Mouse (Mus musculus) spleen, embryonic (tissue): ENCODE measurements at regions not wholly inside any gene's neighbourhood (a gene's known extent, or its start where the extent isn't known, plus 50 kb on each side); places are given as distances from the start of the nearest gene placed in this dataset.

Source experiments
- CTCF ChIA-PET: fragments of 350-600 bp; sonication (Branson Sonifier 250); formaldehyde crosslinking; loops from one replicate; lab custom pipeline; 2022; lab: Charles Lee

DNA sequence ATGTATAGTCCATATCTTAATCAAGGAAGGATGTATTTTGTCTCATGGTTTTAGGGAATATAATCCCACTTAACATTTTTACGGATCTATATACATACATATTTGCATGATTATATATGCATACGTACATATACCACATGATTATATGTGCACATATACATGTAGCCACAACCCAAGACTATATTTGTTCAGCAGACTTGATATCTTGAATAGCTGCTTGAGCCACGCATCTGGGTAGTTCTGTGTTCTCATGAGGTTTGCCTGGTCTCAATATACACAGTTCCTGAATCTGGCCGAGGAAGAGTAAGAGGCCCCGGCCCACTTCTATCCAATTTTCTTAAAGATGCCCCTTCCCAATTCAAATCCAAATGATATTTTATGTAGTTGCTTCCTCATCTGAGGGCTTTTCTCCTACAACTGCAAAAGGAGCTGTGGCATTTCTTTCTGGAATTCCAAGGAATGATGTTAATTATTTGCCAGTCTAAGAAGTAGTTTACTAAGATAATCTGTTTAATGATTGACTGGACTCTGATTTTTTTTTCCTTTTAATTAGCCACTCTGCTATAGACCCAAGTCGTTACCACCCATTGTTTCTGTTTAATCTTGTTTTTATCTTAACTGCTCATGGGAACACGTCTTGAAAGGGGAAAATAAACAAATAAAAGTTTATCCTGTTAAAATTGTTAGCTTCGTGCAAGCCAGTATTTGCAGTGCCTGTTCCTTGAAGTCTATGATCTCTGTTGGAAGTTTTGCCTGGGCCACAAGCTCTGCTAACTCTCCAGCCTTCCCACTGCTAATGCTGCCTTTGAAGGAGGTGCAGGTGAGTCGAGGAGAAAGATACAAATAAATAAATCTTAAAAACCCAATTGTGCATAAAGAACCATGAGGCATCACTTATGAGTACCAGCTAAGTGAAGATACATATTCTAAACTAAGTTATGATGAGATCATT is 112.9 kb upstream of the Kitl start:
- CTCF ChIA-PET = no interaction called here

- CTCF ChIA-PET = no interaction called here
These were observed 114.2 kb upstream of the Kitl start for GRCm38 (mm10) chr10:99900955-99901835.

DNA sequence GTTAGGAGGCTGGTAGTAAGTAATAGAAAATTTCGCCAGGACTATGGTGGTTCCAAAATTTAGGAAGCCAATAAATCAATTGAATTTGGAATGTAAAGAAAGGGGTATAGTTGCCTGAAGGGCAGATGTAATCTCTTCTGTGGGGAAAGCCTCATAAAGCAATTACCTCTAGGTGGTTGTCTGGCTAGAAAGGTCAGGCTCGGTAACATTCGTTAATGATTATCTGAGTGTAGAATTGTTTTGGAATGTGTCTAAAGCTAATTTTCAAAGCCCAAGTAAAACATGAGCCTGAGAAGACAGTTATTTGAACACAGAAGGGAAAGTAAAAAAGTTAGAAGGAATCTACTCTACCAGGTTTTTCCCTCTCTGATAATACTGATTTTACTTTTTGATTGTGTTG is 121.4 kb upstream of the Kitl start:
- CTCF ChIA-PET = no interaction called here

- CTCF ChIA-PET = no interaction called here
These were observed 123.5 kb upstream of the Kitl start for GRCm38 (mm10) chr10:99891899-99892298.

DNA sequence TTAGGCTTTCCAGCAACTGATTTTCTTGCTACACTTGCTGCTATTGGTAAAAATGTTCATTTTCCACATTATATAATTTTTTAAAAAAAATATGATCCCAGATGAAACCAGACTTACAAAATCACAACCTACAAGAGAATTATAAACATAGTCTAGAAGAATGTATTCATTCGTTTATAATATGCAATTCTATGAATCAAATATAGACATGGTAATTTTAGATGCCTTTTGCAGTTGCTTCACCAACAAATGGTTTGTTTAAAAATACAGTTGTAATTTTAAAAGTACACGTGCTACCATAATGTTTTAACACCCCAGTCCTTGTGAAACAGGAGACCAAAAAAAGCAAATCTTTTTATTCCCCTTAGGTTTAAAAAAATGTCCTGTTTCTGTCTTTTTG is 122.4 kb upstream of the Csl start:
- CTCF ChIA-PET = no interaction called here

DNA sequence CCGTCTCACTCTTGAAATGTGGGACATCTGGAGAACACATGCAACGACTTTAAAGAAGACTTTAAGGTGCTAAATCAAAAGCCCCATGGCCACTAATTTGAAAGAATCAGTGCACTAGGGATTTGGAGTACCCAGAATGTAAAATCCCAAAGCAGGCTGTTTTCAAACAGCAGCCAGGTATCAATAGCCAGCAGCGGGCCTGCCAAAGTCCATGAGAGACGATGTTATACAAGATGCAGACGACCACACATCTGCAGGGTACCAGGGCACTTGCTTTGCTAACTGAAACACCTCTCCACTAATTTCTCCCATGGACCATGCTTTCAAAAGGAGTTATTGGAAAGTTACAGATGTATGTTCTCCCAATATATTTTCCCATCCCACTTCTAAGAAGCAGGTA is 119.9 kb upstream of the Csl start:
- CTCF ChIA-PET = no interaction called here

DNA sequence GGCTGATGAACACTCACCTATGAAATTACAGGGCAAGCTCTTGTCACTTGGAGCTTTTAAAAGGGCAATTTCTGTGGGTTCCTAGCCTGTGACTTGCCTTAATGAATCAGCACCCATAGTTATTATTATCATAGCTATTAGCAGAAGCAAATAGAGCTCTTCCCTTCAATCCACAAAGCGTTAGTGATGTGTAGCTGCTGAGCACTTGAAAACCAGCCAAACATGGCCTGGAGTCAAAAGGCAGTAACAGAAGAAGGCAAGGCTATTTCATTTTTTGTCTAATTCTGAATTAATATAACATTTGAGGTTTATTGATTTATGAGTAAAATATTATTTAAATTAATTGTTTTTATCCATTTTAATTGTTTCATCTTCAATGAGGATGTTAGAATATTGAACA is 105.3 kb upstream of the Csl start:
- CTCF ChIA-PET = no interaction called here

DNA sequence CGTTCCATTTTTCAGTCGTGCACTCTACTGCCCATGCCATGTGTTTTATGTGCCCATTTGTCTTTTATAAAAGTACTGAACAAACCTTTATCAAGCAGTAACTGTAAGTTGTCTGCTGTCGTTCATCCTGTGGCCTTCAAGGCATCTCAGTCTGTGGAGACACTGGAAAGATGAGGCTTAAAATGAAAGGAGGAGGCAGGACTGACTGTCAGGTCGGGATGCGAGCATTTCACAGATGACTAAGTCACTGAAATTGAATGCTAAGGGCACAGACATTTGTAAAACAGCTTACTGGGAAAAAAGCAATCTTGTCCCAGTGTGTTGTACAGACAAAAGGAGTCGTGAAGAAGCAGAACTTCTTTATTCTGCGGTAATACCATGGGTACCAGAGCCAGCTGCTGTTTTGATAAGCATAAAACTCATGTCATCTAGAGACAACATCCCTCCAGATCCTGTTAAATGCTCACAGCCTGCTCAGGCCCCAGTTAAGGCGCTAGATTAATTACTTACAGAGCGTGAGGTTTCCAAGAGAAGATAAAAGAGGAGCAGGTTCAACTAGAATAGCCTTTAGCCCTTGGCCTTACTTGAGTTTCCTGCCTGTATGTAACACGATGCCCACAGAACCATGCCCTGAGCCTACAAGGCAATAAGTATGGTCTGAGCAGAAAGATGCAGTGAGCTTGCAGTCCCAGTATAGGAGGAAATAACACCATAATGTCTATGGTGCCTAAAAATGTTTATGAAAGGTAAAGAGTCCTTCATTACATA is 101.0 kb upstream of the Csl start:
- CTCF ChIA-PET = no interaction called here

GRCm38 (mm10) chr10:99844110-99844509 is 84.7 kb upstream of the Csl start:
- CTCF ChIA-PET = no interaction called here

GRCm38 (mm10) chr10:99841167-99841843 is 81.8 kb upstream of the Csl start:
- CTCF ChIA-PET = no interaction called here

- CTCF ChIA-PET = interaction anchor here (0.6 kb wide), 1 partner anchor 1251 kb away, joined by 3 read pairs; no protein-coding TSS in a partner anchor
These were observed 80.9 kb upstream of the Csl start for GRCm38 (mm10) chr10:99840179-99840876.

- CTCF ChIA-PET = no interaction called here
These were observed 77.5 kb upstream of the Csl start for GRCm38 (mm10) chr10:99836835-99837412.

DNA sequence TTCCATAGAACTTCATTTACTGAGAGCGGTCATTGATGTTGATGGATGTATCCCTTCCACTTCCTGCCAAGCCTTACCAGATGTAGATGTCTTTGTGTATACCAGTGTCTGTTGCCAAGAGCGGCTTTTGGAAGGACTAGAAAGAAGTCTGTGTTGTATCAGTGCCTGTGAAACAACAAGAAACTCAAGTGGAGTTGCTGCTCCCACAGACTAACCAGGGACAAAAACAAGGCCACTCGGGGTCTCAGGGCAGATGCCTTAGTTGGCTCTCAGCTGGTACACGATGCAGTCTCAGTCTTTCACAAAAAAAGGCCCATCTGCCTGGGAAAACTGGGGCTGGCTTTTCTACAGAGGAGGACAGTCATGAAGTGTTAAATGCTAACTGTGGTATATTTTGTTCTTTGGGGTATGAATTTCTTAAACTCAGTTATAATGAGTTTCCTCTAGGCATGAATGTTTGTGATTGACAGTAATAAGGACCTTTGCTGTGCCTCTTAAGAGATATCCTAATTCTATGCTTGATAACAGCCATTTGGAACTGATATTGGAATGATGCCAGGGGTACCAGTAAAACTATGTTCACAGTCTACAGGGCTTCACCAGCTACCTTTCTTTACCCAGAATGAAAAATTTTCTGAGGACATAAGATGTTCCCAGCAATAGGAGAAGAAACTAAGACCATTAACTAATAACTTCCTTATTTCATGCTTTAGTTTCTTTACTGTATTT is 75.6 kb upstream of the Csl start:
- CTCF ChIA-PET = no interaction called here

GRCm38 (mm10) chr10:99829974-99830373 is 70.5 kb upstream of the Csl start:
- CTCF ChIA-PET = no interaction called here

DNA sequence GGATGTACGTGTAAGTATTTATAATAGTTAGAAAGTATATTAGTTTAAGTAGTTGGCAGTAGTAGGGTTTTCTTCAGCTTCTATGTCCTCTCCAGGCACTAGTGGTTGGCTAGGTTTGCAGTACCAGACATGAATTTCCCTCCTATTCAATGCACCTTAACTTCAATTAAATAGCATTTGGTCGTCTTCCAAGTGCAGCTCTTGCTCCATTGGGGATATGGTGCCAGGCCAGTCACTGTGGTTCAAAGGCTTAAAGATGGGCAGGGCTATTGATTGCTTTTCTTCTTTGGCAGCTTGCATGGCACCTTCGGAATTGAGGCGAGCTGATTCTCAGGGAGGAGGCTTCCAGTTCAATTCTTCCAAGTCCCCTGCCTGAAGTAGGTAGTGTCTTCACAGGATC is 68.0 kb upstream of the Csl start:
- CTCF ChIA-PET = no interaction called here

DNA sequence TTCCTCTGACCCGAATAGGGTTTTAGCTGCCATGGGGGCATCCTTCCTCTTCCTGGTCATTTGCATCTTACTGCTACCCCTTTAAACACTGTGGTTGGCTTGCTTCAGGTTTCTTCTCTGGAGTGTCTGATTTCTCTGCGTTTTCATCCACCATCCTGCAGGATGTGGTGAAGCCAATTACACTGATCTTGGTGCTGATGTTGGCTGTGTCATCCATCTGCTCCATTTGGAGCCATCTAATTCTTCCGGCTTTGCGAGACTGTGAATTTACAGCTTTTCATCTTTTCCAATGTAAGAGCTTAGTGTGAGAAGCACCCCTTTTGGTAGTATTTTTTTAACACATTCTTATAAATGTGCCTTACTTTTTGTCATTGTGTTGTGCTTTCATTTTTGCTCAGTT is 66.4 kb upstream of the Csl start:
- CTCF ChIA-PET = no interaction called here

GRCm38 (mm10) chr10:99812069-99812650 is 52.7 kb upstream of the Csl start:
- CTCF ChIA-PET = no interaction called here

DNA sequence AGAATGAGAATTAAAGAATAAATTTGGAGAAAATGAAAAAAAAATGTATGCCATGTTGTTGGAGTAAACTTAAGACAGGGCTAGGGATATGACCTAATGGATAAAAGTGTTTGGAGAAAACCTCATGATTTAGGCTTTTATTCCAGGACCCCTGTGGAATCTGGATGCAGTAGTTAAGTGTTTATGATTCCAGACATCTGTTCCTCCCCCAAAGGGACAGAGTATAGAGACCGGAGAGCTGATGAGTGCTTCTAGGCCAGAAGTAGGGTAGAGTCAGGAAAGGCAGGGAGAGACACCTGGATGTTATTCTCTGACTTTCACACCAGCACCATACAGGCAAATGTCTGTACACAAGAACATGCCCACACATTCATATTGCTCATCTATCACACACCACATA is 52.0 kb upstream of the Csl start:
- CTCF ChIA-PET = no interaction called here
